8 mouse cellular contexts compared by ENCODE assay signal in the genomic region with DNA sequence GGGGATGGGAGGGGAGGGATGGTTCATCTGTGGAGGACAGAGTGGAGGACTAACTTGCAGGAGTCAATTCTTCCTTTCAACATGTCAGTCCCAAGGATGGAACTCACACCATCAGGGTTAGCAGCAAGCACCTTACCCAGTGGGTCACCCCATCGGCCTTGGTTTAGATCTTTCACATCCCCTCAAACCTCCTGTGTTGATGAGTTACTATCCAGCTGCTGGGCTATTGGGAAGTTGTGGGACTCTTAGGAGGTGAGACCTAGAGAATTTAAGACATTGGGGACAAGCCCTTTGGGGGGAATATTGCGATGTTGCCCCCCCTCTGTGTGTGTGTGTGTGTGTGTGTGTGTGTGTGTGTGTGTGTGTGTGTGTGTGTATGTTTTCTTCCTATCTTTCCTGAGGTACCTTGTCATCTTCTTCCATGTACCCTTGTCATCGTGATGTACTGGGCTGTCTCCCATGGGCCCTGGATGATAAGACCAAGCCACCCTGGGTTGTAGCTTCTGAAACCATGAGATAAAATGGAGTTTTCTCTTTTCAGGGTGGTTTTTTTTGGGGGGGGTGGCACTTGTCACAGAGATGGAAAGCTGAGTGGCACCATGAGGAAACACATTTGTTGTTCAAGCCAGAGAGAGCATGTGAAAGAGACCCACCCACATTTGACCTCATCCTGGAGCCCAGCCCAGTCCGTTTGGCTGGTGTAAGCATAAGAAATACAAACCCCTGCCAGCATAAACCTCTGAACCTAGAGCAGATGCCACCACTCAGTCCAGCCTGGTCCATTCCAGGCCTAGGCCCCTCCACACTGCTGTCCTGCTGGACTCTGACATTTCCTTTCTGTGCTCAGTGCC.
A peak's percentile ranks its signal among the peaks of the same experiment; 100 is the strongest.
DNase-seq lines count a peak whose midpoint lies in the region; ATAC-seq lines count a peak whose summit lies in the region.
"Had no signal": no experiment of that assay in that cellular context is flagged by ENCODE, and none has a peak within 500 bp of the region (broad histone marks: within the 10 kb centered on the region; RNA-seq: fewer than 3 reads in every experiment).

No protein-coding gene starts in this region.

- H3K9ac ChIP-seq in forebrain, embryonic 16.5 days (replicated peaks; ENCODE audit: low read depth, low read length): no peak overlapping the region
- H3K9ac ChIP-seq in midbrain, embryonic 13.5 days (replicated peaks): no peak overlapping the region
- H3K9ac ChIP-seq: embryonic facial prominence, embryonic 13.5 days had no signal

- peak; percentile 82 for DNase-seq in adrenal gland, adult 2 months
- DNase-seq in c-Kit-negative CD71-positive TER-119-positive erythroid progenitor cells, embryonic 14.5 days (ENCODE audit: low read depth, low spot score): peak; percentile 80
- DNase-seq in hindbrain, embryonic 10.5 days (ENCODE audit: low spot score): no peak
- DNase-seq in left cerebral cortex, postnatal 4 days: peak; percentile 76
- DNase-seq in frontal cortex, postnatal 25 days (ENCODE audit: low spot score in 2 of 2): no peak

- no peak overlapping the region for H3K4me2 ChIP-seq in forebrain, embryonic 16.5 days (ENCODE audit: low read length)
- H3K4me2 ChIP-seq in midbrain, embryonic 13.5 days (replicated peaks): no peak overlapping the region
- H3K4me2 ChIP-seq: embryonic facial prominence, embryonic 13.5 days had no signal

- no peaks in the 10 kb centered on the region for H3K9me3 ChIP-seq in forebrain, embryonic 16.5 days (ENCODE audit: control insufficient read depth, low read length)
- peaks cover 7% of the 10 kb centered on the region; the same call in 1 of the 2 replicates for H3K9me3 ChIP-seq in hindbrain, embryonic 10.5 days
- H3K9me3 ChIP-seq in midbrain, embryonic 13.5 days: no peaks in the 10 kb centered on the region
- H3K9me3 ChIP-seq: embryonic facial prominence, embryonic 13.5 days had no signal

- H3K4me3 ChIP-seq in forebrain, embryonic 16.5 days (replicated peaks; ENCODE audit: low read length): no peak overlapping the region
- H3K4me3 ChIP-seq in hindbrain, embryonic 10.5 days: no peak overlapping the region
- no peak overlapping the region for H3K4me3 ChIP-seq in midbrain, embryonic 13.5 days (replicated peaks)
- H3K4me3 ChIP-seq: embryonic facial prominence, embryonic 13.5 days had no signal

- H3K27me3 ChIP-seq in forebrain, embryonic 16.5 days (replicated peaks; ENCODE audit: control insufficient read depth, insufficient read depth, low read length): no peaks in the 10 kb centered on the region
- no peaks in the 10 kb centered on the region for H3K27me3 ChIP-seq in hindbrain, embryonic 10.5 days (ENCODE audit: insufficient read depth, poor library complexity, severe bottlenecking)
- no peaks in the 10 kb centered on the region for H3K27me3 ChIP-seq in midbrain, embryonic 13.5 days
- H3K27me3 ChIP-seq: embryonic facial prominence, embryonic 13.5 days had no signal

- intact Hi-C loops in left cerebral cortex, postnatal 4 days (cut with DNase I): no loop called here

- H3K4me1 ChIP-seq in forebrain, embryonic 16.5 days (replicated peaks; ENCODE audit: control insufficient read depth, insufficient read depth, low read length): peaks cover 23% of the 10 kb centered on the region
- H3K4me1 ChIP-seq in hindbrain, embryonic 10.5 days (replicated peaks): peaks cover 26% of the 10 kb centered on the region
- H3K4me1 ChIP-seq in midbrain, embryonic 13.5 days (replicated peaks): peaks cover 24% of the 10 kb centered on the region
- H3K4me1 ChIP-seq: embryonic facial prominence, embryonic 13.5 days had no signal

- no peak overlapping the region for H3K27ac ChIP-seq in forebrain, embryonic 16.5 days (ENCODE audit: low read length)
- H3K27ac ChIP-seq in hindbrain, embryonic 10.5 days: peak overlapping the region; percentile 75
- peak overlapping the region; percentile 59; the same call in 1 of the 2 replicates for H3K27ac ChIP-seq in midbrain, embryonic 13.5 days
- H3K27ac ChIP-seq: embryonic facial prominence, embryonic 13.5 days had no signal

- WGBS in forebrain, embryonic 16.5 days: 85% methylated on average over 4 of the region's 4 CpGs
- WGBS in hindbrain, embryonic 10.5 days: 88% methylated on average over 4 of the region's 4 CpGs
- 78% methylated on average over 4 of the region's 4 CpGs for WGBS in midbrain, embryonic 13.5 days

- H3K36me3 ChIP-seq in forebrain, embryonic 16.5 days (ENCODE audit: control insufficient read depth, insufficient read depth): no peaks in the 10 kb centered on the region
- H3K36me3 ChIP-seq in hindbrain, embryonic 10.5 days: no peaks in the 10 kb centered on the region
- H3K36me3 ChIP-seq in midbrain, embryonic 13.5 days: no peaks in the 10 kb centered on the region
- H3K36me3 ChIP-seq: embryonic facial prominence, embryonic 13.5 days had no signal

- ATAC-seq in forebrain, embryonic 16.5 days: peak; percentile 52
- peak; percentile 54; the same call in 1 of the 2 replicates for ATAC-seq in midbrain, embryonic 13.5 days

Comparison
In these comparisons a context has a peak if more than half of its experiments do, and no peak if none do; other contexts are left out.
1. DNase-seq: peak in adrenal gland, adult 2 months (single experiment), c-Kit-negative CD71-positive TER-119-positive erythroid progenitor cells, embryonic 14.5 days (single experiment) and left cerebral cortex, postnatal 4 days (single experiment); none in hindbrain, embryonic 10.5 days (single experiment) and frontal cortex, postnatal 25 days (0 of 2).